Mouse (Mus musculus): ENCODE data around the gene Vmn2r17. TPM values are rescaled to one million over a fixed set of nuclear protein-coding genes. Genes with fewer than 3 reads are reported as not detected.

Gene Vmn2r17
- polyA plus RNA-seq (2012; rRNA removed): not detected in 2 replicates

DNA sequence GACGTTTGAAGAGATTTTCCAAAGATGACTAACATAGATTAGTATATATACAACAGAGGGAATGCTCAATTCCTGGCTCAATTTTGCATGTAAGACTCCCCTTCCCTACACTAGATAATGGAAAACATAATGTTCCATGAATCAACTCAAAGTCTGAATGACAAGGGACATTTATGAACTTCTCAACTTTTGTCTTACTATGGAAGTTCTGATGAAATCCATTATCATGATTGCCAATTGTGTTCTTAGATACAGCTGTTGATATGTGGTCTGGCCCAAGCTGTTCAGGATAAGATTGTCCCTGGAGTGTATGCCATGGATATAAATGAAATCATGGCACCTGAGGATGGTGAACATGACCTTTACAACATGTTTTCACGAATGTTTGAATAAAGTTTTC, at the start of gene Vmn2r17:
Gene Vmn2r17, plus strand, starts transcription at position 301 of the 400 bp plus-strand sequence.
- 48% methylated on average over 2 of the region's 2 CpGs for WGBS
- DNase-seq: no peak
- Histone ChIP-seq H3K4me1 (ENCODE audit: control insufficient read depth, insufficient read depth, low read length) (no peaks in the 10 kb centered on the region), H3K4me3 (replicated peaks; ENCODE audit: extremely low read depth, low read depth, low read length) (no peak within 1 kb of the TSS)
- no peak for TF ChIP-seq POLR2A (IDR thresholded peaks at IDR 0.05; ENCODE audit: borderline replicate concordance, extremely low read depth, low read depth, low read length)
- no peak for TF ChIP-seq CTCF (IDR thresholded peaks at IDR 0.05; ENCODE audit: insufficient read depth, low read length)

DNA sequence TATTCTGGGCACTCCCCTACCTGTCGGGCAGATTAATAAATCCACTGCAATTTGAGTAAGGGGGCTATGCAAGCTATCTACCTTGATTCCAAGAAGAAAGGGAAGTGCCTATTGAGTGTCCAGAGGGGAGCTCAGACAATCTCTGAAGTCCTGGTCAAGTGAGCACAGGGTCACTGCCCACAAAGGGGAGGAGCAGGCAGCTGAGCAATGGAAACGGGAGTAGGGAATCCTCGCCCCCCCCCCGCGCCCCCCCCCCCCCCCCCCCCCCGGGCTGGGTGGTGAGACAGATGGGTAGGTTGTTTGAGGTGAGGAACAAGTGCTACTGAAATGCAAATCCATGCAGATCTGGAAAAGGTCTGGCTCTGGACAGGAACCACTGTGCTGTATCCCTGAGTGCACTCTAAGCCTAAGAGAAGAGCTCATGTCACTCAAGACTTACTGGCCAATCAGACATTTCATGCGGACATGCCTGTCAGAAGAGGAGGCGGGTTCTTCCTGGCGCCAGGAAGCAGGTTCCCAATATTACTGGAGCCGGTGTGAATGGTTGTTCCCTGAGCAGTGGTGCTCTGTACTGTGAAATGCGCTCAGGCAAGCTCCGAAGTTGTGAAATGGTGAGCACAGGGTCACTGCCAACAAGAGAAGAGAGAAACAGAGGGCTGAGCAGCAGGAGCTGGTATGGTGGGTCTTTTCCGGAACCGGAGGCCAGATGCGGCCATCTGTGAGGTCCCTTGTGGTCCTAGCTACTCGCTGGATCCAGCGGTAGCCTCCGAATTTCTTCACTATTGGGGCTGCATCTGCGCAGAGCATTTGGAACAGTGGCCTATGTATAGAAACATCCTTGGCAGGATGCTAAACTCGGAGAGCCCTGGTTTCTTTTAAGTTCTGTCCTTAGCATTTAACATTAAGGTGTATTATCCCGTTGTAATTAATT, 47.4 kb downstream of the Vmn2r17 start:
- no peak overlapping the region for H3K4me3 ChIP-seq (replicated peaks; ENCODE audit: extremely low read depth, low read depth, low read length)
- no peaks in the 10 kb centered on the region for H3K4me1 ChIP-seq (ENCODE audit: control insufficient read depth, insufficient read depth, low read length)
- TF ChIP-seq CTCF (IDR thresholded peaks at IDR 0.05; ENCODE audit: insufficient read depth, low read length) (no peak), POLR2A (IDR thresholded peaks at IDR 0.05; ENCODE audit: borderline replicate concordance, extremely low read depth, low read depth, low read length) (no peak)
- WGBS: 21% methylated on average over 19 of the region's 21 CpGs
- DNase-seq: no peak

DNA sequence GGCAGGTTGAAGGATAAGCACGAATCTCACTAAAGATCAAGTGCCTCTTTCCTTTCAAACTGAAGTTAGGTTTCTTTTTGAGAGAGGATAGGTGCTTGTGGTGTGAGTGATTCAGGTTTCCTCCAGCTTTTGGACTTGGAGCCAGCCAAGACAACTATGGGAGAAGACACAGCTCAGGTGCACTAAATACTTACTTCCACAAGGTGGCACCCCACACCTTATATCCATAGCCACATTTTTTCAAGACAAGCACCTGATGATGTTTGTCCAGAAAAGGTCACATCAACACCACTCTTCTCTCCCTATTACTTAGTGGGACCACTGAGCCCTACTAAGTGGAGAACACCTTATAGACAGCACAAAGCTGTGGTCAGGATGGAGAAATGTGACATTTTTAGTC, 87.2 kb downstream of the Vmn2r17 start:
- Histone ChIP-seq H3K4me1 (ENCODE audit: control insufficient read depth, insufficient read depth, low read length) (no peaks in the 10 kb centered on the region), H3K4me3 (replicated peaks; ENCODE audit: extremely low read depth, low read depth, low read length) (no peak overlapping the region)
- DNase-seq: peak; percentile 4
- 10% methylated on average over 1 of the region's 1 CpGs for WGBS
- TF ChIP-seq POLR2A (IDR thresholded peaks at IDR 0.05; ENCODE audit: borderline replicate concordance, extremely low read depth, low read depth, low read length) (no peak), CTCF (IDR thresholded peaks at IDR 0.05; ENCODE audit: insufficient read depth, low read length) (0 out of 2 replicates have a peak, but pooled peaks have one; percentile 15)

Other genes starting within 250 kb of the Vmn2r17 start
- gene Vmn2r13, start 227.5 kb upstream of the Vmn2r17 start, polyA plus RNA-seq (2012; rRNA removed): not detected in 2 replicates
- gene Vmn2r14, start 195.0 kb upstream of the Vmn2r17 start, polyA plus RNA-seq (2012; rRNA removed): not detected in 2 replicates
- not detected in 2 replicates for gene Vmn2r15, start 122.0 kb upstream of the Vmn2r17 start, polyA plus RNA-seq (2012; rRNA removed)
- not detected in 2 replicates for gene Vmn2r16, start 89.5 kb upstream of the Vmn2r17 start, polyA plus RNA-seq (2012; rRNA removed)
- 33.0 and 70.2 TPM in 2 replicates for gene Crlf2, start 139.3 kb downstream of the Vmn2r17 start, polyA plus RNA-seq (2012; rRNA removed)

All from lung, adult 2 months (tissue).